Mouse (Mus musculus) B cell, adult (primary cell): ENCODE results near the gene Pdha1. TPM values are rescaled to one million over a fixed set of nuclear protein-coding genes. Genes with fewer than 3 reads are reported as not detected.

Experiments
- total RNA-seq: library from RNA; stranded (reverse); gene quantifications from 4 replicates; pipeline ENCODE4 v1.2.4, GENCODE M21; 2023; ENCODE audit not compliant: inconsistent age

Pdha1 gene
- total RNA-seq = 82.7 to 91.6 TPM (median 85.8 TPM) in 4 replicates

DNA sequence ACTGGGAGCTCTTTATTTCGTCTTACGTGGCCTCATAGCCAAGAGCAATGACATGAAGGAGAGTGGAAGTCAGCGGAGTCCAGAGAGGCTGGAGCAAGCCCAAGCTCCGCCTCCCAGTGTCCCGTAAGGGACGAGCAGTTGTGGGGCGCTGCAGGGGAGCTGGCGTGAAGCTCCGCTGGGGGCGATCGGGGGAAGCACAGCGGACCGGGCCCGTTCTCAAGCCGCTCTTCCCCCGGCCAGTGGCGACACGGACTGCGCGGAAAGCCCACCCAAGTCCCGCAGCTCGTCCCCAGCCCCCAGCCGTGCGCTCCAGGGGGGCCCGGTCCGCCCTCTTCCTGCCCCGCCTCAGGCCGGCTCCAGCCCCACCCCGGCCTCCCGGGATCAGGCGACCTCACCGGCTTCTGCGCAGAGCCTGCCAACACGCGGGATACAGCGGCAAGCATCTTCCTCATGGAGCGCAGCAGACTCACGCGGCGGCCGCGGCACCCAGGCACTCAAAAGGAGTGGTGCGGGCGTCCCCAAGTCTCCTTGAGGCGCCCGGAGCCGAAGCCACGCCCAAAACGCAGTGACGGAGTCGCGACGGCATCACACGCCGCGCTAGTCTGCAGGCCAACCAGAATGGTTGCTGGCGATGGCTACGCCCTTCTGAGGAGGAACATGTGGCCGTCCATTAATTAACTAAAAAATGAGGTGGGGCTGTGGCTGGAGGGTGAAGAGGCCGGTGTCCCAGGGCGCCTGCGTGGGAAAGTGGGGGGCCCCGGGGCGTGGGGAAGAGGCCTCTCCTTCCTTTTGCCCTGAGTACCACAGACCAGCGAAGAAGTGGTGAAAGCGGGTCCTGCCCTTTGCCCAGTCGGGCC, at the start of gene Pdha1:
Pdha1 (minus strand) TSS at position 553 of the 857 bp plus-strand sequence.

Other genes with a start within 250 kb of the Pdha1 start
- 1.0 to 3.0 TPM (median 2.1 TPM) in 4 replicates for gene Map3k15, start 150.0 kb downstream of the Pdha1 start, total RNA-seq